Mouse (Mus musculus) lung, adult 2 months (tissue): ENCODE measurements at regions not wholly inside any gene's neighbourhood (a gene's known extent, or its start where the extent isn't known, plus 50 kb on each side); places are given as distances from the start of the nearest gene placed in this dataset.

Source experiments
- CTCF ChIP-seq: fragments of 200-500 bp; IDR thresholded peaks from 2 replicates; pipeline ENCODE4 v1.5.1; 2011; ENCODE audit warnings: mild to moderate bottlenecking, low read length, control low read depth; ENCODE audit not compliant: insufficient read depth
- POLR2A ChIP-seq: fragments of 200-500 bp; IDR thresholded peaks from 2 replicates; pipeline ENCODE4 v1.6.1; 2011; ENCODE audit warnings: low read depth, mild to moderate bottlenecking, control low read depth, low read length, borderline replicate concordance; ENCODE audit errors: extremely low read depth

GRCm38 (mm10) chr3:21964438-21964837, 112.0 kb upstream of the Tbl1xr1 start:
- no peak for TF ChIP-seq POLR2A
- TF ChIP-seq CTCF, result no peak
